Comparison of ENCODE assay signal across 31 mouse cellular contexts in genomic region chr4:45641272-45641671, GRCm38 (mm10).
A peak's percentile ranks its signal among the peaks of the same experiment; 100 is the strongest.
DNase-seq lines count a peak whose midpoint lies in the region; ATAC-seq and TF ChIP-seq lines count a peak whose summit lies in the region.
"Had no signal": no experiment of that assay in that cellular context is flagged by ENCODE, and none has a peak within 500 bp of the region (broad histone marks: within the 10 kb centered on the region; RNA-seq: fewer than 3 reads in every experiment).

No protein-coding gene starts in this region.

- H3K27me3 ChIP-seq in embryonic facial prominence, embryonic 13.5 days = no peaks in the 10 kb centered on the region; the same call in 1 of the 2 replicates
- no peaks in the 10 kb centered on the region for H3K27me3 ChIP-seq in embryonic facial prominence, embryonic 10.5 days (replicated peaks; ENCODE audit: low read depth, poor library complexity, severe bottlenecking)
- peaks cover 3% of the 10 kb centered on the region; the same call in 1 of the 2 replicates for H3K27me3 ChIP-seq in kidney, embryonic 15.5 days
- no peaks in the 10 kb centered on the region for H3K27me3 ChIP-seq in intestine, embryonic 16.5 days (replicated peaks; ENCODE audit: control insufficient read depth, insufficient read depth, low read length)
- H3K27me3 ChIP-seq: CH12.LX; forebrain, embryonic 15.5 days; hindbrain, embryonic 12.5 days; liver, embryonic 12.5 days had no signal

- DNase-seq in embryonic facial prominence, embryonic 10.5 days (ENCODE audit: low spot score) = no peak
- no peak for DNase-seq in kidney, adult 8-10 months
- DNase-seq in layer of hippocampus, postnatal 25 days (ENCODE audit: extremely low spot score in 1 of 2, low spot score in 1 of 2) = no peak
- no peak for DNase-seq in right cerebral cortex, adult 2 months (ENCODE audit: low spot score in 2 of 2)
- DNase-seq: adrenal gland, adult 2 months; adrenal gland, postnatal 36 days; cerebellum, adult 2 months; cerebellum, postnatal 14 days; gastrocnemius, postnatal 14 days; heart, adult 11 months; heart, postnatal 36 days; kidney, adult 11 months; kidney, postnatal 10 days; liver, postnatal 0 days; lung, postnatal 4 days; right cerebral cortex, postnatal 14 days; thymus, adult 18-20 months; thymus, postnatal 25 days had no signal

- 0 out of 2 replicates have a peak, but pooled peaks cover 9% of the 10 kb centered on the region for H3K4me1 ChIP-seq in embryonic facial prominence, embryonic 13.5 days
- peaks cover 18% of the 10 kb centered on the region for H3K4me1 ChIP-seq in embryonic facial prominence, embryonic 10.5 days
- peaks cover 19% of the 10 kb centered on the region for H3K4me1 ChIP-seq in kidney, embryonic 15.5 days
- 0 out of 2 replicates have a peak, but pooled peaks cover 2% of the 10 kb centered on the region for H3K4me1 ChIP-seq in intestine, embryonic 16.5 days (ENCODE audit: control insufficient read depth, insufficient read depth, low read length)
- peaks cover 35% of the 10 kb centered on the region for H3K4me1 ChIP-seq in olfactory bulb, adult 2 months (ENCODE audit: control insufficient read depth, insufficient read depth, low read length)
- H3K4me1 ChIP-seq: liver, embryonic 12.5 days; megakaryocyte, embryonic 14.5 days had no signal

- 53% methylated on average over 5 of the region's 5 CpGs for WGBS in embryonic facial prominence, embryonic 13.5 days
- 64% methylated on average over 5 of the region's 5 CpGs for WGBS in embryonic facial prominence, embryonic 10.5 days
- WGBS in kidney, embryonic 15.5 days = 30% methylated on average over 5 of the region's 5 CpGs
- WGBS in intestine, embryonic 16.5 days = 60% methylated on average over 5 of the region's 5 CpGs
- WGBS in olfactory bulb, adult 2 months = 27% methylated on average over 5 of the region's 5 CpGs

- no peak overlapping the region for H3K27ac ChIP-seq in embryonic facial prominence, embryonic 13.5 days
- H3K27ac ChIP-seq in embryonic facial prominence, embryonic 10.5 days (replicated peaks) = no peak overlapping the region
- no peak overlapping the region for H3K27ac ChIP-seq in kidney, embryonic 15.5 days
- no peak overlapping the region for H3K27ac ChIP-seq in intestine, embryonic 16.5 days (ENCODE audit: low read length)
- H3K27ac ChIP-seq in olfactory bulb, adult 2 months (ENCODE audit: insufficient read depth, low read depth, low read length) = peak overlapping the region; percentile 49
- H3K27ac ChIP-seq: forebrain, embryonic 15.5 days; hindbrain, embryonic 12.5 days; liver, embryonic 12.5 days; midbrain, embryonic 12.5 days had no signal

- H3K36me3 ChIP-seq in embryonic facial prominence, embryonic 13.5 days = no peaks in the 10 kb centered on the region
- no peaks in the 10 kb centered on the region for H3K36me3 ChIP-seq in embryonic facial prominence, embryonic 10.5 days (replicated peaks)
- no peaks in the 10 kb centered on the region for H3K36me3 ChIP-seq in kidney, embryonic 15.5 days
- no peaks in the 10 kb centered on the region for H3K36me3 ChIP-seq in intestine, embryonic 16.5 days (ENCODE audit: control insufficient read depth, insufficient read depth, low read length)
- H3K36me3 ChIP-seq: forebrain, embryonic 15.5 days; hindbrain, embryonic 12.5 days; liver, embryonic 12.5 days; midbrain, embryonic 12.5 days had no signal

- H3K4me2 ChIP-seq in embryonic facial prominence, embryonic 13.5 days = no peak overlapping the region
- no peak overlapping the region for H3K4me2 ChIP-seq in kidney, embryonic 15.5 days
- no peak overlapping the region for H3K4me2 ChIP-seq in intestine, embryonic 16.5 days (ENCODE audit: low read depth, low read length)
- H3K4me2 ChIP-seq: forebrain, embryonic 15.5 days; heart, embryonic 11.5 days; hindbrain, embryonic 12.5 days; liver, embryonic 12.5 days; midbrain, embryonic 12.5 days had no signal

- TF ChIP-seq POLR2A in olfactory bulb, adult 2 months (IDR thresholded peaks at IDR 0.05; ENCODE audit: insufficient read depth, low read depth, low read length) = no peak

- H3K9me3 ChIP-seq in embryonic facial prominence, embryonic 13.5 days = no peaks in the 10 kb centered on the region; the same call in 1 of the 2 replicates
- H3K9me3 ChIP-seq in embryonic facial prominence, embryonic 10.5 days = peaks cover 5% of the 10 kb centered on the region; the same call in 1 of the 2 replicates
- H3K9me3 ChIP-seq in kidney, embryonic 15.5 days (replicated peaks) = no peaks in the 10 kb centered on the region; the same call in 1 of the 2 replicates
- H3K9me3 ChIP-seq in intestine, embryonic 16.5 days (ENCODE audit: control insufficient read depth, low read length) = no peaks in the 10 kb centered on the region
- H3K9me3 ChIP-seq: forebrain, embryonic 15.5 days; liver, embryonic 12.5 days had no signal

- TF ChIP-seq CTCF in olfactory bulb, adult 2 months (IDR thresholded peaks at IDR 0.05; ENCODE audit: insufficient read depth, low read depth, low read length) = no peak

- H3K9ac ChIP-seq in embryonic facial prominence, embryonic 13.5 days = no peak overlapping the region
- no peak overlapping the region for H3K9ac ChIP-seq in kidney, embryonic 15.5 days
- H3K9ac ChIP-seq in intestine, embryonic 16.5 days (ENCODE audit: low read depth, low read length) = no peak overlapping the region
- H3K9ac ChIP-seq: forebrain, embryonic 15.5 days; hindbrain, embryonic 12.5 days; liver, embryonic 12.5 days; liver, postnatal 0 days; midbrain, embryonic 12.5 days had no signal

- H3K4me3 ChIP-seq in embryonic facial prominence, embryonic 13.5 days = no peak overlapping the region
- H3K4me3 ChIP-seq in embryonic facial prominence, embryonic 10.5 days = no peak overlapping the region
- no peak overlapping the region for H3K4me3 ChIP-seq in kidney, embryonic 15.5 days (replicated peaks)
- no peak overlapping the region for H3K4me3 ChIP-seq in intestine, embryonic 16.5 days (ENCODE audit: low read length)
- H3K4me3 ChIP-seq in olfactory bulb, adult 2 months (ENCODE audit: insufficient read depth, low read depth, low read length) = no peak overlapping the region
- H3K4me3 ChIP-seq: forebrain, embryonic 15.5 days; hindbrain, embryonic 12.5 days; liver, embryonic 12.5 days; megakaryocyte, embryonic 14.5 days; midbrain, embryonic 12.5 days had no signal

- 0 out of 2 replicates have a peak, but pooled peaks have one; percentile 20 for ATAC-seq in embryonic facial prominence, embryonic 13.5 days (ENCODE audit: insufficient number of reproducible peaks, insufficient read depth, low FRiP score, low TSS enrichment, low read depth)
- 0 out of 2 replicates have a peak, but pooled peaks have one; percentile 32 for ATAC-seq in kidney, embryonic 15.5 days (replicated peaks; ENCODE audit: low FRiP score)
- ATAC-seq in intestine, embryonic 16.5 days = peak; percentile 6; the same call in 1 of the 2 replicates
- ATAC-seq: activated CD4-positive, CD25-positive, alpha-beta regulatory T cell, adult 4 months; forebrain, embryonic 15.5 days; hindbrain, postnatal 0 days; liver, embryonic 12.5 days; liver, postnatal 0 days had no signal
